Mouse (Mus musculus): ENCODE measurements at regions not wholly inside any gene's neighbourhood (a gene's known extent, or its start where the extent isn't known, plus 50 kb on each side); places are given as distances from the start of the nearest gene placed in this dataset.

DNA sequence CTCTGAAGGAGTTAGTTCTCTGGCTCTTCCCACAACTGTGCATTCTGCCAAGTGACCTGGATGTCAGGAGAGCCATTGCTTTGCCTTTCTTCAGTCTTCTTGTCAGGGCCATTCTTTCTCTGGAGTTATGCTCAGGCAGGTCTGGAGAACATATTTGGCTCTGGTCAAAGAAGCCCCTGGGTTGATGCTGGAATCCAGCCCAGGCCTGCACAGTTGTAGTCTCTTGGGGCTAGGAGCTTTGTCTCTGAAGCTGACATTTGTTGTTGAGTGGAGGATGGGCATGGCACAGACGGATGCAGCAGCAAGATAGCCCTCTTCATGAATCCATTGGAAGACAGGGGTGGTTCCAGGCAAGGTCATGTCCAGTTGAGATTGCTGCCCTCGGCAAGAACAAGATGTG is 411.4 kb upstream of the Mki67 start:
- no peak for ATAC-seq (replicated peaks; ENCODE audit: insufficient number of reproducible peaks, low FRiP score, low TSS enrichment, poor library complexity, severe bottlenecking)

DNA sequence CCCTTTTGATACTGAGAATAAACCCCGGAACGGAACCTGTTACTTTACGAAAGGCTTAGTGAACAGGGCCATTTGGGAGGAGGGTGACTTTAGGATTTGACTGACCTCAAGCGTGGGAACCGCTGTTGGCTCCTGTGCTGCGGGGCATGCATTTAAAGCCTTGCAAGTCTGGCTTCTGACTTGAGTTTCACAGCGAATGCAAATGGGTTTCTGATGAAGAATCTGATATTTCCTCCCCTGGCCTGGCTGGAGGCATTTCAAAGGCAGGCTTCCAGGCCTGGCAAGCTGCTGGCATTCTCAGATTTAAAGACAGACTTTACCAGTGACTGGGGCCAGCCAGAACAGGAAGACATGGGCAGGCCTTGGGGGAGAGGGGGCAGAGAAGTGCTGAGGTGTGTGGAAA is 413.6 kb upstream of the Mki67 start:
- ATAC-seq (replicated peaks; ENCODE audit: insufficient number of reproducible peaks, low FRiP score, low TSS enrichment, poor library complexity, severe bottlenecking) = no peak

DNA sequence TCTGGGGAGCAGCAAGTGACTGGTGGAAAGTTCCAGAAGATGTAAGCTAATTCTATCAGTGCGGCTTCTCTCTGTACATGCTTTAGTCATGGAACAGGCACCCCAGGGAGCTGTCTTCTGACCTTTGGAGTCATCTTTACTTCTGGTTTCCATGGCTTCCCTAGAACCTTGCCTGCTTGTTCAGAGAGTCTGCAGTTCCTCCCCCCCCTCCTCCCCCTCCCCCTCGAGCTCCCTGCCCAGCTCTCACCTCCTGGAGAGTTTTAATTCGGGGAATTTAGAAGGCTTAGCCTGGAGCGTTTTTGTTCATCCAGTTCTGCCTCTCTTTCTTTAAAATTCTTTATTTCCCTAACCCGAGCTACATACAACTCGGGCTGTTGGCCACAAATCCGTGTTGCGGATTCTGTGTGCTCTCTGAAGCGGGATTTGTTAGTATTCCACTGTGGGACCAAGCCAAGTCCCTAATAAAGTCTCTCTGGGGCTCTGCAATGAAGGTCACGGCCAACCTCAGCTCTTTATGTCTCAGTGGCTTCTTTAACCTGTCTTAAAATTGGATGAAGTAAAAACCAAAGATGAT is 414.6 kb upstream of the Mki67 start:
- ATAC-seq (replicated peaks; ENCODE audit: insufficient number of reproducible peaks, low FRiP score, low TSS enrichment, poor library complexity, severe bottlenecking) = no peak

DNA sequence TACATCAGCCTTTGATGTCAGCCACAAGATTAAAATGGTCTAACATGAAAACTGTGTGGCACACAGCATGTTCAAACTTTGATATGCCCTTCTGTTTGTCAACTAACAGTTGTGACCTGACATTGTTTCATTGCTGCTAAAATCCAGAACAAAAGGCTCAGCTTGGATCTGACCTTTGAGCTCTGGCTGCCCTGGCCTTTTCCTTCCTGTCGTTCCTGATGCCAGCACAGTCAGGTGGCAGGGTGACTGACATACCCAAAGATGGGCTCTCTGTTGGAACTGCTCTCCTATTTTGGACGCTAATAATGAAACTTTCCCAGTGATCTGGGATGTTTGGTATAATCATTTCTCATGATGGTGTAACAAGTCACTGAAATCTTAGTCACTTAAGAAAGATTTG is 416.8 kb upstream of the Mki67 start:
- no peak for ATAC-seq (replicated peaks; ENCODE audit: insufficient number of reproducible peaks, low FRiP score, low TSS enrichment, poor library complexity, severe bottlenecking)

DNA sequence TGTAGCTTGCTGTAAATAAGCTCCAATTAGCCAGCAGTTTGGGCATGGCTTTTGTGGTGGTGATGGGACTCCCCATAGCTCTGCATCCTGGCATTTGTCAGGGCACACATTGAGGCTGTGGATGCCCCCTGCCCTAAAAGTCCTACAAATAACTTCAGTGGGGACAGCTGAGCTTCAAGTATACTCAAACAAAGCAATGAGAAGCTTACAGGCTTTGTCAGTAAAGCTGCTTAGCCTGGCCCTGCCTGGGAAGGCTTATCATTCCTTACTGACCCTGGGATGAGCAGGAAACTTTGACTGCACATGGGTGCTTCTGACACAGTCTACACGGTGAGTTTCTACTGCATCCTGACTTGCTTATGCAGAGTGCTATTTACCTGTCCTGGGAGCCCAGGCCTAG is 420.5 kb upstream of the Mki67 start:
- no peak for ATAC-seq (replicated peaks; ENCODE audit: insufficient number of reproducible peaks, low FRiP score, low TSS enrichment, poor library complexity, severe bottlenecking)

DNA sequence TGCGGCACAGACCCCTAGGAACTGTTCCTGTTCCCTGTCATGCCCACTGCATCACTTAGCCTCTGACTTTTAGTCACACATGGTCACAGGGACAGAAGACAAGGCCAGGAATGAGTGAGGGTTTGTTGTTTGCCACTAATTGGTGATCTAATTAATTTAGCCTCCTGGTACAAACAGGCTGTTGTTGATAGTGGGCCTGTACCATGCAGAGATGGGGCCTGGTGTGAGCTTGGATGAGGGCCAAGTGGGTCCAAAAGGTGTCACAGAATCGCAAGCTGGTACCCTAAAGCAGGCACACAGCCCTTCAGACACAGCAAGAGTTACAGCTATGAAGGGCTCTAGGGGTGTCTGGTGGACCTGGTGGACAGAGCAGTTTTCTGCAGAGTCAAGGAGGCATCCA is 421.2 kb upstream of the Mki67 start:
- no peak for ATAC-seq (replicated peaks; ENCODE audit: insufficient number of reproducible peaks, low FRiP score, low TSS enrichment, poor library complexity, severe bottlenecking)

DNA sequence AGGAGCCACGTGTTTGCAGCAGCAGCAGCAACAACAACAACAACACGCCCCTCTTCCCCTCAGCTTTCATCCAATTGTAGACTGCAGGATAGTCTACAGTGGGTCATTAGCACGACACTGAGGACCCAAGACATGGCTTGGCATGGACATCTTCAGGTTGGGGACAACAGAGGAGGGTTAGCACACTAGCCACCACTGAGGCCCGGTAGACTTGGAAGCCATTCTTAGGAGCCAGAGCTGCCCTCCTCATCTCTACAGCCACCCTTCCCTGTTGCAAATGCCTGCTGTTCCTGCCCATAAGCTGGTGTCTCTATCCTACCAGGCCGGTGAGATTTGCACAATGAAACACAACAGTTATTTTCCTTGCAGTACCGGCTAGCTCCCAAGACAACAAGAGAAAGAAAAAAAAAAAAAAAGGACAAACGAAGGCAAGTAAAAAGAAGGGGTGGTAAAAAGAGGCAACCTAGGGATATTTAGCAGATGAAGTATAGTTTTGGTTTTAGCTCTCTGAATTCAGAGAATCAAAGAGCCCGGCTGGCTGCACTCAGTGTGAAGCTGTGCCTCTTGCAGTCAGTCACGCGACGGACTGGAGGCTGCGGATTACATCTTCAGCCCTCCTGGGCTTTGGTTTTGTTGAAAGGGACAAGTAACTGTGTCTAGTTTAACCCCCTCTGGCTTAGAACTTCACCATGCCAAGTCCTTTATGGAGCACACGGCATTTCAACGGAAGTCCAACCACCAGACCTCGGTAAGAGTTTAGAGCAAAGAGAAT is 421.9 kb upstream of the Mki67 start:
- ATAC-seq (replicated peaks; ENCODE audit: insufficient number of reproducible peaks, low FRiP score, low TSS enrichment, poor library complexity, severe bottlenecking) = no peak

DNA sequence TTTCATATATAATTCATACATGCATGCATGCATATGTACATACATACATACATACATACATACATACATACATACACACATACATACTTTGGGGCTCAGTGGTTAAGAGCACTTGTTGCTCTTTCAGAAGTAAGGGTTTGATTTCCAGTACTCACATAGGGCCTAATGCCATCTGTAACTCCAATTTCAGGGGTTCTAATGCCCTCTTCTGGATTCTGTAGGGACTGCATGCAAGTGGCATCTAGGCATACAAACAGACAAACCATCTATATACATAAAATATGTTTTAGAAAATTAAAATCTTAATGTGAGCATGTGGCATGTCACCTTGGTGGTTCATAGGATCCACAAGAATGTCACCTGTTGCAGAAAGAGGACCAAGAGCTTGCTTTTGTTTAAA is 426.7 kb upstream of the Mki67 start:
- ATAC-seq (replicated peaks; ENCODE audit: insufficient number of reproducible peaks, low FRiP score, low TSS enrichment, poor library complexity, severe bottlenecking) = no peak

DNA sequence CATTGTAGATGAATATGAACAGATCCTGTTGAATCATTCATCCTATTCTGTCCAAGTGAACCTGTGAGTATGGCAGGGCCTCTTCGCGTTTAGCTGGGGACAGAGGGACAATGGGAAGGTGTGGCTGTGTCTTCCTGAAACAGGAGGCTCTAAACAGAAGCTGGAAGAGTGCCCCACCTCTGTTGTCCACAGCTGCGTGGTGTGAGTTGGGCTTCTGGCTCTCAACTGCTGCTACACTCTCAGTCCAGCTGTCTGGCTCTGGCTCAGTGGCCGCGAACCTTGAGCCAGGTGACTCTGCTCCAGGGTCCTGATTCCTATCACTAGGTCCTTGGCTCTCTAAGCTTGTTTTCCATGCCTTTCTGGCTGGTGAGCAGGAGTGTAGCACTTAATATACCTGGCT is 434.0 kb upstream of the Mki67 start:
- no peak for ATAC-seq (replicated peaks; ENCODE audit: insufficient number of reproducible peaks, low FRiP score, low TSS enrichment, poor library complexity, severe bottlenecking)

DNA sequence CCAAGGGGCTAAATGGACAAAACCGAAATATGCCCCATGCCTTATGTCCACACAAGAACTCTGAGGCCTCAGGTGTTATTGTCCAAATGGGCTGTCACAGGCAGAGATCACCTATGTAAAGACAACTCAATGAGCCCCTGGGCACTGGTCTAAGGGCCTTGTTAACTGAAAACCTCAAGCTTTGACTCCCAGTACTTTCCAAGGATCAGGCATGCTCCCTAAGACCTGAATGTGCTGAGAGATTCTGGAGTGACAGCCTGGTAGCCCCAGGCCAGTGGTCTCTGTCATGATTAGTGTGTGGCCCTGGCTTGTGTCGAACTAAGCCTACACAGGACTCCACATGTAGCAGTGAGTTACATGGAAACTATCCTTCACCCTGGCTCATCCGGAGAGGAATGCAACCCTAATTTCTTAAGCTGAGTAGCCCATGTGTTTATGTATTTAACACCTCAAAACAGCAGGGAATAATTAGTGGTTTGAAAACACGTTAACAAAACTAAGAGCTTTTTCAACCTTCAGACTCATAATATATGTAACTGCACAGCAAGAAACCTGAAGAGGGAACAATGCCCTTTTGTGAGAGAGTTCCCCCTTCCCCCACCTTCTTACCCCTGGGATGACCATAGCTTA is 435.3 kb upstream of the Mki67 start:
- no peak for ATAC-seq (replicated peaks; ENCODE audit: insufficient number of reproducible peaks, low FRiP score, low TSS enrichment, poor library complexity, severe bottlenecking)

DNA sequence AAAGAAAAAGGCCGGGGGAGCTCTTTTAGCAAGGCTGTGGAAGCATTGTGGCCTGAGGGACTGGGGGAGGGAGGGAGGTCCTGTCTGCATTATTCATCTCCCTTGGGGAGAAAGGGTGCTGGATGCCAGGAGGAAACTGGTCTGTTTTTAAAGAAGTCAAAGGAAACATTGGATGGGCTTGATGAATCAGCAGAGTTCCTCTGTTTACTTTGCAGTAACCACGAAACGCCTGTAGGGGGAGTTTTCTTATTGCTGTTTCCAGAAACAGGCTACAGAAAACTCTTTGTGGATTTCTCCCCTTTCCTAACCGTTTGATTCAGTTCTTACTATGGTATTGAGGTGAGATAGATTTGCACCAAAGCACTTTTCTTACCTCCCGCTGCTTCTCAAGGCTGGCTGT is 436.3 kb upstream of the Mki67 start:
- no peak for ATAC-seq (replicated peaks; ENCODE audit: insufficient number of reproducible peaks, low FRiP score, low TSS enrichment, poor library complexity, severe bottlenecking)

DNA sequence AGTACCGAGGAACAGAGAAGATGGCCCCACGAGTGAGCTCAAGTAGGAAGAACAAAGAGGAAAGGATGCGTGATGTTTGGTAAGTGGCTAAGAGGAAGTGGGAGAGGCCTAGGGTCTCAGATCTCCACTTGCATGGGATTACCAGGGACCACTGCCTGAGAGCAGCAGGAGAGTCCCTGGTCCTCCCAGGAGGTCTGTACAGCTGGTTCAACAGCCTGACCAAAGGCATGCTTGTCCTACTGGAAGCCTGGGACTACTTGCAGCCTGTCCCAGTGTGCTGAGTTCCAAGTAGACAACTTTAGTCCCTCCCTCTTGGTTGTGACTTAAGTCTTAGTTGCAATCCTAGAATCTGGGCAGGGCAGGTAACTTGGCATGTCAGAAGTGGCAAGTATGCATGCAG is 437.5 kb upstream of the Mki67 start:
- no peak for ATAC-seq (replicated peaks; ENCODE audit: insufficient number of reproducible peaks, low FRiP score, low TSS enrichment, poor library complexity, severe bottlenecking)

DNA sequence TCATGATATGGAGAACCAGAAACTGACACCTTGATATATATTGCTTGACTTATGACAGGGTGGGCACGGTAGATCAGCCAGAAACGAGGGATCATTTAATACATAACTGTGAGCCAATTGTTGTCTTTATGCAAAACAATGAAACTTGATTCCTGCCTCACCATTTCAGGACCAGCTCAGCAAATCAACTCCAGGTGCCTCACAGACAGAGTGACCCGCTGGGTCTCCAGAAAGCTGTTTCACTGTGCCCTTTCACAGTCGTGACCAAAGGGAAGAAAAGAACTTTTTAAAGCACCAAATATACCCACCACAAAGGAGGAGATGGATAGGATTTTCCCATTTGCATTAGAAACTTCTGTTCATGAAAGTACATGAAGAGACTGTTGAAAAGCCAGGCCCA is 443.0 kb upstream of the Mki67 start:
- no peak for ATAC-seq (replicated peaks; ENCODE audit: insufficient number of reproducible peaks, low FRiP score, low TSS enrichment, poor library complexity, severe bottlenecking)

DNA sequence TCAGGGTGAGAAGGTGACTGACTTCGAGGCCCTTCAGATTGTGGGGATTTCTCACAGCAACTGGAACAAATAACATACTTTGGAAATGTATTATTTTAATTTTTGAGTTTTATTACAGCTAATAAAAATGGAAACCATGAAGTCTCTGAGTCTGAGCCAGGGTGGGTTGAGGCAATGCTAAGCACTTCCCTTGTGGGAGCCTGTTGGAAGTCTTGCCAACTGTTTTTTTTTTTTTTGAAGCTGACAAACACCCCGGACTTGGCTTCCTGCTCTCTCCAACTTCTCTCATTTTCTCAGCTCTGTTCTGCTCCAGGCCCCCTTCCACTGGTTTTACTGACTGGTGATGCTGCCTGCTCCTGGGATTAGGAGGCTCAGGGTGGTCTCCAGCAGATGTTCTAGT is 445.4 kb upstream of the Mki67 start:
- ATAC-seq (replicated peaks; ENCODE audit: insufficient number of reproducible peaks, low FRiP score, low TSS enrichment, poor library complexity, severe bottlenecking) = no peak

DNA sequence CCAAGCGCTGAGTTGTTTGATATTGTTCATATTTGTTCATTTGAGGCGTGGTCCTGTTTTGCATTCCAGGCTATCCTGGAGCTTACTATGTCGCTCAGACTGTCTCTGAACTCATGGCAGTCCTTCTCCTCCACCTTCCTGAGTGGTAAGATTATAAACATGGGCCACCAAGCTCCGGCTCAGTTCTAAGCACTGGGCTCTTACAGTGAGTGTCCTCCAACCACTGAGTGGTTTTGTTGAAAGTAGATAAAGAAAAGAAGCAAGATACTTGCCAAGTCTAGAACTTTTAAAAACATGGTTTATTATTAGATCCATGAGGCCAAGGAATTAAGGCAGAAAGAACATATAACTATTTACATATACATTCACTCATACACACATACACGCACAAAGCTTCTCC is 448.7 kb upstream of the Mki67 start:
- ATAC-seq (replicated peaks; ENCODE audit: insufficient number of reproducible peaks, low FRiP score, low TSS enrichment, poor library complexity, severe bottlenecking) = no peak

DNA sequence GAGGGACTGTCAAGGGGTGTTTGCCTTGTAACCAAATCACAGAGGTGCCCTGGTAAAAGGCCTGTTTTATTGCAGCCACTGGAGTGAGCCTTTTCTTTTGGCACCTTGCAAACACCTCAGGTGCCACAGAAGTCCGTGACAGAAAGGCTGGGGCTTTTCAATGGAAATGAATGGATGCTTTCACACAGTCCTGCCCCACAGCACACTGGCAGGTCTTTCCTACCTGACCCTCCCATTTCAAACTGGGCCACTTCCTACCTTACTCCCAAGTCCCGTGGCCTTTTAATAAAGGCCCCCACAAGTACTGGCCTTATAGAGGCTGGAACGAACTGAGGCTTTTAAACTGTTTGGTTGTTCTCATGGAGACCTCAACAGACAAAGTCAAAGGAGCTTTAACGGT is 453.1 kb upstream of the Mki67 start:
- ATAC-seq (replicated peaks; ENCODE audit: insufficient number of reproducible peaks, low FRiP score, low TSS enrichment, poor library complexity, severe bottlenecking) = no peak

DNA sequence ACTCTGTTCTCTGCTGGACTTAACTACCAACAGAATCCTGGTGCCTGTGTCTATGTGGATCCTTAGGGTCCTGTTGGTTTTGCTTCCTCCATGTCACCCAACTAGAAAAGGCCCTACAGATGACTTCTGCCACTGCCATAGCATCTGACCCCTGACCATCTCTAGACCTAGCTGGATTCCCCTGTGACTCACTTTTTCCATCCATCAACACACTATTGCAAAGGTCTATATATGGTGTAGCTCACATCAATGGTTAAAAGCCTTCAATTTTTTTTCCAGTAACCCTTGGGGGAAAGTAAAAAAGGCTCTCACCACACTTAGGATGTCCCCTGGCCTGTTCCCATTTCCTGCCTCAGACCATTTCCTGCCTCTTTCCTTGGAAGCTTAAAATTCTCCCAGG is 460.2 kb upstream of the Mki67 start:
- ATAC-seq (replicated peaks; ENCODE audit: insufficient number of reproducible peaks, low FRiP score, low TSS enrichment, poor library complexity, severe bottlenecking) = no peak

DNA sequence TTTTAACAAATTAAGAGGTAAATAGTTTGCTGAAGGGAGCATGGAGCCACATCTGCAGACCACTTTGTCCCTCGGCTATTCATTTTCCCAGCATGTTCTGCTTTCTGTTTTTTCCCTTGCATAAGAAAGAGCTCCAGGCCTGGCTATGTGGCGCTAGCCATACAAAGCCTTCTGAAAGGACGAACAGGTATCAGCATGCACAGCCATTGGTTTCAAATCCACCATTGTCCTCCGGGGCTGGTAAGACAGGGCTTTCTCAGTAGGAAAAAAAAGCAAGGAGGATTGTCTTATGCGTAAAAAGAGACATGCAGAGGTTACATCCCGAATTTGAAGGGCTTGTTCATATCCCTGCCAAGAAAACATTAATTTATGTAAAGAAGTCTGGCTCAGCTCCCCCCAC is 464.8 kb upstream of the Mki67 start:
- ATAC-seq (replicated peaks; ENCODE audit: insufficient number of reproducible peaks, low FRiP score, low TSS enrichment, poor library complexity, severe bottlenecking) = no peak

DNA sequence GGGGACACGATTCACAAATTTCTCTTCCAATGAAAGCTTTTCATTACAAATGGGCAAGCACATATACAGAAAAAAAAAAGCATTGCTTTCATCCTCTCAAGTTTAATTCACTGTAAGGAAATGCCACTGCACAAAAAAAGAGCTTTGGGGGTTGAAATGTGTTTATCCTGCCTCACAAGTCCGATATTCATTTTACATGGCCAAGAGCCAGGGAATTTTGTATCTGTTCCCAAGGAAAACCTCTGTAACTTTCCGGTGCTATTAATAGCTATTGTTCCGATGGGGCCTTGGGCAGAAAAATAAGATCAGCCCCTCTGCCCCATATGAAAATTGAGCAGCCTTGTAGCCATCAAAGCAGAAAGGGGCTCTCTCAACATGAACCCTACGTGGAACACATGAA is 465.9 kb upstream of the Mki67 start:
- ATAC-seq (replicated peaks; ENCODE audit: insufficient number of reproducible peaks, low FRiP score, low TSS enrichment, poor library complexity, severe bottlenecking) = no peak

DNA sequence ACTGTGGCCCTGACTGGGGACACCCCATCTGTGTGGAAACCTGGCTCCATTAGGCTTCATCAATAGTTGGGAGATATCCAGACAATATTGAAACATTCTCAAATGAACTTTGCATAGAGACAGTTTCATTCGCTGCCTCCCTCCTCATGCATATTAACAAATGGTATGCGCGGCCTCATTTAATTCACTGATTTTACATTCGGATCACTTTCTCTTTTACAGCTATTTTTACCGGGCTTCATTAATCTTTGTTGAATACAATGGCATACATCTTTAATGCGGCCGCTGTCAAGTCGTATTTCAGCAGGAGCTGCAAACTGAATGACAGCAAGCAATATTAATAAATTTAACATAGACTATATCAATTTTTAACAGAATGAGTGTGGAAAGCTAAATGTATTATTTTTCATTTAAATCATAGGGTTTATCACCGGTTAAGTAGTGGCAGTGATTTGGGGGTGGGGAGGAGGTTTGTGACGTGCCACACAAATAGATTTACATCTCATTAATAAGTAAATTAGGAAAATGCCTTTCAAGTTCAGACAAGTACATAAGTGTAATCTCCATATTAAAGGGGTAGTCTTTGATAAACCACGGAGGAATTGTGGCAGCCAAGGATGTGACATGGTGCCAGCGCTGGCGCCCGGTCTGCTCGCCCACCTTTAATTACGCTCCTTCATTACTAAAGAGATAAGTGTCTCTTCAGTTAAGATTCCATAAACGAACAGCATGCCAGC is 480.4 kb upstream of the Mki67 start:
- no peak for ATAC-seq (replicated peaks; ENCODE audit: insufficient number of reproducible peaks, low FRiP score, low TSS enrichment, poor library complexity, severe bottlenecking)
